Mouse (Mus musculus) myocyte (in vitro differentiated cells): ENCODE measurements around the gene Inava. TPM values are rescaled to one million over a fixed set of nuclear protein-coding genes. Genes with fewer than 3 reads are reported as not detected.

ENCODE experiments used
- H3K27me3 ChIP-seq: one replicate; pipeline ENCODE4 v1.6.1; 2011; ENCODE audit not compliant: control insufficient read depth, insufficient read depth, insufficient read length
- H3K36me3 ChIP-seq: one replicate; pipeline ENCODE4 v1.6.1; 2011; ENCODE audit not compliant: control insufficient read depth, insufficient read depth
- H3K4me2 ChIP-seq: one replicate; pipeline ENCODE4 v1.6.1; 2011; ENCODE audit warnings: low read depth, control low read depth
- H3K4me3 ChIP-seq: one replicate; pipeline ENCODE4 v1.5.1; 2011; ENCODE audit warnings: mild to moderate bottlenecking, control low read depth, moderate library complexity
- H3K79me2 ChIP-seq: one replicate; pipeline ENCODE4 v1.6.1; 2011; ENCODE audit not compliant: control insufficient read depth, insufficient read depth
- H3ac ChIP-seq: one replicate; pipeline ENCODE4 v1.6.1; 2011; ENCODE audit not compliant: control insufficient read depth, insufficient read length
- CEBPB ChIP-seq: IDR thresholded peaks from 2 replicates; pipeline ENCODE4 v1.6.1; 2011; ENCODE audit warnings: mild to moderate bottlenecking, moderate library complexity; ENCODE audit not compliant: poor library complexity, insufficient read depth, severe bottlenecking
- E2F4 ChIP-seq: IDR thresholded peaks from one replicate; pipeline ENCODE4 v1.6.1; 2011; ENCODE audit warnings: mild to moderate bottlenecking, control low read depth, moderate library complexity; ENCODE audit not compliant: insufficient read depth
- MAX ChIP-seq: IDR thresholded peaks from one replicate; pipeline ENCODE4 v1.6.1; 2011; ENCODE audit warnings: low read depth, mild to moderate bottlenecking, control low read depth
- MYOD1 ChIP-seq, 3 experiments: IDR thresholded peaks; one replicate each; pipeline ENCODE4 v1.6.1; 2011; ENCODE audit warnings: control low read depth in 2 of 3, low read depth in 2 of 3, mild to moderate bottlenecking in 2 of 3, moderate library complexity in 1 of 3; ENCODE audit not compliant: insufficient read length in 2 of 3, control insufficient read depth in 1 of 3
- MYOG ChIP-seq, 3 experiments: IDR thresholded peaks; one replicate each; pipeline ENCODE4 v1.6.1; 2011; ENCODE audit warnings: control low read depth in 2 of 3, low read depth in 2 of 3, mild to moderate bottlenecking in 2 of 3; ENCODE audit not compliant: insufficient read length in 2 of 3, control insufficient read depth in 1 of 3, insufficient read depth in 1 of 3
- POLR2A ChIP-seq: IDR thresholded peaks from one replicate; pipeline ENCODE4 v1.6.1; 2011; ENCODE audit warnings: low read depth, mild to moderate bottlenecking, control low read depth, moderate library complexity; ENCODE audit not compliant: insufficient read length
- REST ChIP-seq: IDR thresholded peaks from one replicate; pipeline ENCODE4 v1.6.1; 2011; ENCODE audit warnings: mild to moderate bottlenecking, control low read depth, moderate library complexity; ENCODE audit not compliant: insufficient read depth, insufficient read length
- SRF ChIP-seq: IDR thresholded peaks from one replicate; pipeline ENCODE4 v1.6.1; 2011; ENCODE audit warnings: low read depth; ENCODE audit not compliant: control insufficient read depth, insufficient read length
- TCF12 ChIP-seq: IDR thresholded peaks from one replicate; pipeline ENCODE4 v1.6.1; 2011; ENCODE audit warnings: mild to moderate bottlenecking, control low read depth; ENCODE audit not compliant: poor library complexity, insufficient read depth, severe bottlenecking
- TCF3 ChIP-seq: IDR thresholded peaks from one replicate; pipeline ENCODE4 v1.6.1; 2011; ENCODE audit warnings: low read depth, control low read depth; ENCODE audit not compliant: insufficient read length
- USF1 ChIP-seq: IDR thresholded peaks from one replicate; pipeline ENCODE4 v1.6.1; 2011; ENCODE audit warnings: low read depth, mild to moderate bottlenecking, control low read depth, moderate library complexity
- polyA plus RNA-seq: library from polyadenylated mRNA; unstranded; fragments of >200 nt; fragmentation: generic; extraction: Trizol; gene quantifications from one replicate; pipeline ENCODE4 v1.2.1, GENCODE M21; 2012; ENCODE audit warnings: missing spikeins

Inava gene
- polyA plus RNA-seq, result 11.1 TPM

GRCm38 (mm10) chr1:136233892-136234594 lies at the start of gene Inava:
Gene Inava, minus strand, starts transcription at chr1:136234264.
- no peak for TF ChIP-seq REST
- TF ChIP-seq USF1, result no peak
- no peak for TF ChIP-seq TCF12
- TF ChIP-seq MYOG (IDR thresholded peaks at IDR 0.05; ENCODE audit: control insufficient read depth in 1 of 3, insufficient read depth in 1 of 3, insufficient read length in 2 of 3, low read depth in 2 of 3), result peak in 1 of 3 experiments; percentile 27
- peak; percentile 72 for TF ChIP-seq POLR2A
- TF ChIP-seq E2F4, result no peak
- peak within 1 kb of the TSS; percentile 34 for H3ac ChIP-seq
- peaks cover 41% of the 10 kb centered on the region for H3K79me2 ChIP-seq
- H3K4me3 ChIP-seq, result peak within 1 kb of the TSS; percentile 56
- peak within 1 kb of the TSS; percentile 90 for H3K4me2 ChIP-seq
- H3K36me3 ChIP-seq, result no peaks in the 10 kb centered on the region
- H3K27me3 ChIP-seq, result no peaks in the 10 kb centered on the region

- no peaks in the 10 kb centered on the region for H3K27me3 ChIP-seq
- H3K79me2 ChIP-seq, result no peaks in the 10 kb centered on the region
- TF ChIP-seq SRF (no peak), USF1 (no peak), E2F4 (no peak), MYOG (IDR thresholded peaks at IDR 0.05; ENCODE audit: control insufficient read depth in 1 of 3, insufficient read depth in 1 of 3, insufficient read length in 2 of 3, low read depth in 2 of 3) (no peak), MAX (no peak), REST (no peak)
- no peak overlapping the region for H3K4me3 ChIP-seq
- H3K4me2 ChIP-seq, result no peak overlapping the region
- no peak overlapping the region for H3ac ChIP-seq
- H3K36me3 ChIP-seq, result peaks cover 75% of the 10 kb centered on the region
These were observed 43.3 kb upstream of the Inava start for GRCm38 (mm10) chr1:136277366-136277765.

GRCm38 (mm10) chr1:136268224-136268623 lies 34.2 kb upstream of the Inava start:
- Histone ChIP-seq H3K4me2 (no peak overlapping the region), H3ac (no peak overlapping the region), H3K4me3 (no peak overlapping the region), H3K79me2 (no peaks in the 10 kb centered on the region), H3K27me3 (no peaks in the 10 kb centered on the region), H3K36me3 (peaks cover 47% of the 10 kb centered on the region)
- TF ChIP-seq TCF3 (no peak), REST (no peak), SRF (no peak), POLR2A (no peak), MAX (no peak), TCF12 (no peak), MYOD1 (IDR thresholded peaks at IDR 0.05; ENCODE audit: control insufficient read depth in 1 of 3, insufficient read length in 2 of 3, low read depth in 2 of 3) (no peak)

GRCm38 (mm10) chr1:136266127-136266526 lies 32.1 kb upstream of the Inava start:
- Histone ChIP-seq H3K36me3 (peaks cover 26% of the 10 kb centered on the region), H3ac (no peak overlapping the region), H3K4me3 (no peak overlapping the region), H3K27me3 (no peaks in the 10 kb centered on the region), H3K4me2 (no peak overlapping the region), H3K79me2 (no peaks in the 10 kb centered on the region)
- TF ChIP-seq SRF (no peak), POLR2A (no peak), TCF3 (no peak), REST (no peak), MAX (no peak), CEBPB (no peak)

- H3K4me3 ChIP-seq, result no peak overlapping the region
- peaks cover 11% of the 10 kb centered on the region for H3K27me3 ChIP-seq
- no peak overlapping the region for H3ac ChIP-seq
- TF ChIP-seq USF1, result no peak
- no peak for TF ChIP-seq SRF
- TF ChIP-seq TCF12, result no peak
- no peak for TF ChIP-seq POLR2A
- no peak for TF ChIP-seq MYOD1 (IDR thresholded peaks at IDR 0.05; ENCODE audit: control insufficient read depth in 1 of 3, insufficient read length in 2 of 3, low read depth in 2 of 3)
- TF ChIP-seq TCF3, result no peak
- no peak for TF ChIP-seq MAX
- TF ChIP-seq REST, result no peak
- no peaks in the 10 kb centered on the region for H3K79me2 ChIP-seq
- peaks cover 7% of the 10 kb centered on the region for H3K36me3 ChIP-seq
- no peak overlapping the region for H3K4me2 ChIP-seq
These were observed 29.3 kb upstream of the Inava start for GRCm38 (mm10) chr1:136263355-136263754.
